Mouse (Mus musculus) liver, postnatal 0 days (tissue): ENCODE results near the gene Tpcn1. TPM values are rescaled to one million over a fixed set of nuclear protein-coding genes. Genes with fewer than 3 reads are reported as not detected.

ENCODE experiments used
- ATAC-seq: fragments of 200-750 bp; cut with Nextera tagmentation; 2 replicates; pipeline ENCODE4 v1.8.0; 2017; ENCODE audit warnings: mild to moderate bottlenecking, moderate library complexity
- DNase-seq: peaks from one replicate; pipeline ENCODE4 v3.0.0-alpha.2; 2016
- H3K27ac ChIP-seq: fragments of 300-500 bp; sonication (generic); 2 replicates; pipeline ENCODE4 v1.5.1; 2014; ENCODE audit warnings: antibody characterized with exemption, moderate library complexity, mild to moderate bottlenecking, low read depth
- H3K27me3 ChIP-seq: fragments of 300-500 bp; sonication (generic); 2 replicates; pipeline ENCODE4 v1.6.1; 2014; ENCODE audit warnings: low read length, control low read depth, mixed read lengths; ENCODE audit not compliant: insufficient read depth
- H3K36me3 ChIP-seq: fragments of 300-500 bp; sonication (generic); replicated peaks from 2 replicates; pipeline ENCODE4 v1.6.1; 2014; ENCODE audit warnings: mild to moderate bottlenecking, control low read depth, low read length, moderate library complexity, mixed read lengths; ENCODE audit not compliant: insufficient read depth
- H3K4me1 ChIP-seq: fragments of 300-500 bp; sonication (generic); 2 replicates; pipeline ENCODE4 v1.6.1; 2014; ENCODE audit warnings: antibody characterized with exemption, mild to moderate bottlenecking, control low read depth; ENCODE audit not compliant: insufficient read depth
- H3K4me2 ChIP-seq: fragments of 300-500 bp; sonication (generic); 2 replicates; pipeline ENCODE4 v1.6.1; 2014; ENCODE audit warnings: low read depth, mild to moderate bottlenecking, low read length, moderate library complexity, mixed read lengths
- H3K4me3 ChIP-seq: fragments of 300-500 bp; sonication (generic); 2 replicates; pipeline ENCODE4 v1.5.1; 2014; ENCODE audit warnings: low read depth, low read length
- H3K9ac ChIP-seq: fragments of 300-500 bp; sonication (generic); replicated peaks from 2 replicates; pipeline ENCODE4 v1.6.1; 2014; ENCODE audit warnings: mild to moderate bottlenecking, moderate library complexity
- H3K9me3 ChIP-seq: fragments of 300-500 bp; sonication (generic); 2 replicates; pipeline ENCODE4 v1.6.1; 2016; ENCODE audit warnings: mild to moderate bottlenecking, control low read depth, low read length, mixed read lengths
- CTCF ChIP-seq: sonication (generic); IDR thresholded peaks from 2 replicates; pipeline ENCODE4 v1.5.1; 2016; ENCODE audit warnings: antibody characterized with exemption, low read depth
- EP300 ChIP-seq: IDR thresholded peaks from 2 replicates; pipeline ENCODE4 v1.6.1; 2016; ENCODE audit warnings: antibody characterized with exemption, low read depth, mild to moderate bottlenecking
- WGBS: fragments of 180-500 bp; shearing (Covaris S2); extraction: QIAGEN DNeasy Blood & Tissue Kit; methylation state at CpG from one replicate; pipeline ENCODE4 v1.1.7; 2014; ENCODE audit not compliant: insufficient replicate concordance; 5-methylcytosine and 5-hydroxymethylcytosine counted together
- polyA plus RNA-seq: library from polyadenylated mRNA; unstranded; fragments of >200 nt; fragmentation: Nextera tagmentation; extraction: Ambion mirVana; gene quantifications from 2 replicates; pipeline ENCODE4 v1.2.1, GENCODE M21; 2015

Gene Tpcn1
- polyA plus RNA-seq, 1 experiment from 2014 or later: 18.6 TPM

DNA sequence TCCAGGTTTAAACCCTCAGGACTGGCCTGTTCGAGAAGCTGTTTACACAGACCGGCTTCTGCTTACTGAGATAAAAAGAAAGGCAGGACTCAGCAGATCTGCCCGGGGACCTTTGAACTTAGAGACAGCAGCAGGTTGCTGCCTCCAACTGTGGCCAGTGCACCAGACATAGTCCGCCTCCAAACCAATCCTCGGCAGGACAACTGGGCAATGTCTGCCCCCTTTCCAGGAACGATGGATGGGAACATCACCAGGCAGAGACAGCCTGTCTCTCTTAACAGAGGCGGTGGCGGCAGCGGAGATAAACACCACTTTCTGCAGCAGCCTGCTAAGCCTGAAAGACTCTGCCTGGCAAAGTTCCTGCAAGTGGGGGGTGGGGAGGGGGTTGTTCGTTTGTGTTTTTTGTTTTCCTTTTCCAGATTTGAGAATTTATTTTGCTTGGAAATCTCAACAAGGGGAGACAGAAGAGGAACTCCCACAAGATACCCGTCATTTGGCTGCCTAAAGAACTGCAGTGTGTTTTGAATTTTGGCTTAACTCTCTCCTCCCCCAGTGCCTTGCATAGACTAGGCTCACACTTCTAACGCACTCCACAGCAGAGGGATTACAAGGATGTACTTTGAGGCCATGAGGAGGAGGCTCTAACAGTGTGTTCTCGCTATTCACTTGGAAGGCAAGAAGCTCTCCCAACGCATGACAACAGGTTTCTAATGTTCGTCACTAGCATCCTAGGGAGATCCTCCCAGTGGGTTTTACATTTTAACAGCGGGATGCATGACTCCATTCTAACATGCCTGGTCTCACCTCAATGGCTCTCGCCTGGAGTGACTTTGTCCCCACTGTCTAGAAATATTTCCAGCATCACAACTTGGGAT is 1.5 kb downstream of the Tpcn1 start:
- DNase-seq (peak; percentile 65), ATAC-seq (peak; percentile 16)
- WGBS: 8% methylated on average over 17 of the region's 17 CpGs
- Histone ChIP-seq H3K9me3 (no peaks in the 10 kb centered on the region), H3K4me3 (peak overlapping the region; percentile 83), H3K27me3 (no peaks in the 10 kb centered on the region), H3K9ac (peak overlapping the region; percentile 94), H3K36me3 (peaks cover 26% of the 10 kb centered on the region), H3K27ac (peak overlapping the region; percentile 90), H3K4me2 (peak overlapping the region; percentile 89), H3K4me1 (peaks cover 38% of the 10 kb centered on the region)
- TF ChIP-seq EP300: peak; percentile 46; the same call in 1 of the 2 replicates
- TF ChIP-seq CTCF: no peak

DNA sequence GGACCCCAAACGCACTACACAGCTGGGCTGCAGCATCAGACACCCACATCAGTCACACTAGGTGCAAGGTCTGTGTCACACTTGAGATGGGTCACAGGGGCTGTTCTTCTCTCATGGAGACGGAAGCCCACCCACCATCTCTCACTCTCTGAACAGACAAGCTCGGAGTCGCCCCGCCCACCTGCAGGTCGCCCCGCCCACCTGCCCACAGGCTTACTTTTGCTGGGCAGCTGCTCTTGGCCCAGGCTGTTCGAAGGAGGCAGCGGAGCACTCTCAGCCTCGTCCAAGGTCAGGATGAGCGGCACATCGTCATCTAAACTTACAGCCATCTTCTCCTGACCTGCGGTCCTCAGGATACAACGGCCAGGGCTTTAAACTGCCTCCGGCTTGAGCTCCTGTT is 3.5 kb downstream of the Tpcn1 start:
- peaks cover 44% of the 10 kb centered on the region for H3K36me3 ChIP-seq
- DNase-seq (peak; percentile 46), ATAC-seq (no peak)
- no peak overlapping the region for H3K9ac ChIP-seq
- peaks cover 47% of the 10 kb centered on the region for H3K4me1 ChIP-seq
- H3K27me3 ChIP-seq: no peaks in the 10 kb centered on the region
- H3K27ac ChIP-seq: no peak overlapping the region
- TF ChIP-seq EP300: no peak
- TF ChIP-seq CTCF: no peak
- no peak overlapping the region for H3K4me3 ChIP-seq
- no peaks in the 10 kb centered on the region for H3K9me3 ChIP-seq
- H3K4me2 ChIP-seq: no peak overlapping the region
- 71% methylated on average over 15 of the region's 15 CpGs for WGBS

DNA sequence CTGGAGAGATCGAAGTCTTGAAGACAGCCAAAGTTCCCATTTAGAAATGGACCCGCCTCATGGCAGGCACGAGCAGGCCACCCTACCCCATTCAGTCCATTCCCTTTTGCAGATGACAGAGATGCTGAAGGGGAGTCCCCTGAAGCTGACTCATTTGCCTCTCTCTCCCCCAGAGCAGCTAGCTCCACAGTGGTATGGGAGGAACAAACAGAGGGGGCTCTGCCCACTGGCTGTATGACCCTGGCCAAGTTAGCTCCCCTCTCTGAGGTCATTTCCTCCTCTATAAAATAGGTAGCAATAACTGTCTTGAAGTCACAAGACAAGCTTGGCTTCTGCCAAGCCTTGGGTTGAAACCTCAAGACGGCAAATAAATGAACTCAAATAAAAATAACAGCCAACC is 5.0 kb downstream of the Tpcn1 start:
- WGBS: 93% methylated on average over 4 of the region's 4 CpGs
- H3K4me2 ChIP-seq: no peak overlapping the region

DNA sequence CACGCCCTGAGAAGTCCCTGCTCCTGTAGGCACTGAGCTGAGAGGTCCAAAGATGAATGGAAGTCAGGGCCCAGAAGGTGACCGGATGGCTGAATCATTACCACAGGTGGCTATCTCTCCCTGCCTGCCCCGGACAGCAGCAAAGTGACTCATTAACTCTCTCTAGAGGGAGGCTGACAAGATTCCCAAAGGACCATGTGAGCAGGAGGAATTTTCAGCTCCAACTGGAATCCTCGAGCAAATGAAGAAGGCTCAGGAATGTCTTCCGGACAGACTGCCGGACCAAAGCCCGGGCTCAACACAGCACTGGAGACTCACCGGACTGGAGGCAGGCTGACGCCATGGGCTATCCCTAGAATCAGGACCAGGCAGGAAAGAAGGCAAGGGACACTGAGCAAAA is 6.5 kb downstream of the Tpcn1 start:
- DNase-seq: no peak
- H3K4me3 ChIP-seq: no peak overlapping the region
- TF ChIP-seq EP300: no peak

More for the DNA sequence above, 5.0 kb downstream of the Tpcn1 start:
- Histone ChIP-seq H3K4me1 (peaks cover 56% of the 10 kb centered on the region), H3K9ac (no peak overlapping the region), H3K36me3 (peaks cover 49% of the 10 kb centered on the region), H3K9me3 (no peaks in the 10 kb centered on the region), H3K4me3 (no peak overlapping the region), H3K27ac (no peak overlapping the region), H3K27me3 (no peaks in the 10 kb centered on the region)
- TF ChIP-seq CTCF: no peak
- no peak for TF ChIP-seq EP300
- ATAC-seq (no peak), DNase-seq (no peak)

DNA sequence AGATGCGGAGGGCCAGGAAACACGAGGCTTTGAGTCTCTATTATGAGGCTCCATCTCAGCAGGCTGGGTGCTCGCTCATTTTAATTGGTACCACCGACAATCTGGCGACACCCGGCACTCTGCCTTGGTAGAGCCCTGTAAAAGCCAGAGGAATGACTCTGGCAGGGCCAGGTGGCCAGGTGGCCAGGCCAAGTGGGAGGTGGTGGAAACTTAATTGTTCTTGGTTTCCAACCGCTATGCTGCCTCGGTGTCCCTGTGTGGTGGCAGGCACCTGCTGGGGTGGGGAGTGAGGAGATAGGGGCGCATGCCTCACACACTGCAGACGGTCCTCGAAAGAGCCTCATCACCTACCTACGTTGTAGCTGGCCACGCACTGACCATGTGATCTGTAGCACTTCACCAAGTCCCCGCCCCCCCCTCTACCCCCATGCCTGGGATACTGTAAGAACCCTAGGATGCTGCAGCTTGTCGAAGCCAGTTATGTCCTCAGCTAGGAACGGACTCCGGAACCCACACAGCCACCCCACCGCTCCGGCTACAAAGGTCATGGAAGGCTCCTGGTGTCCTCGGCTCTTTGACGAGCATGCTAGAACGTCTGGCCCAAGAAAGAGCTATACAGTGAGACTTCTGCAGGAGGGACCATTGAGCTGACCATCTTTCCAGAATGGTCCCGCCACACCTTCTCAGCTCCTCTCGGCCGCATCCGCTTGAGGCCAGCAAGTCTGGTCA is 8.4 kb downstream of the Tpcn1 start:
- H3K27me3 ChIP-seq: no peaks in the 10 kb centered on the region
- H3K4me3 ChIP-seq: no peak overlapping the region
- DNase-seq: no peak
- peaks cover 55% of the 10 kb centered on the region for H3K4me1 ChIP-seq
- TF ChIP-seq EP300: no peak
- TF ChIP-seq CTCF: no peak
- peak overlapping the region; percentile 92 for H3K27ac ChIP-seq
- H3K9ac ChIP-seq: no peak overlapping the region
- no peak for ATAC-seq
- 85% methylated on average over 26 of the region's 26 CpGs for WGBS
- peak overlapping the region; percentile 63 for H3K4me2 ChIP-seq
- H3K36me3 ChIP-seq: peaks cover 47% of the 10 kb centered on the region
- H3K9me3 ChIP-seq: no peaks in the 10 kb centered on the region

More for the DNA sequence above, 6.5 kb downstream of the Tpcn1 start:
- H3K27ac ChIP-seq: no peak overlapping the region
- no peaks in the 10 kb centered on the region for H3K27me3 ChIP-seq
- H3K9me3 ChIP-seq: no peaks in the 10 kb centered on the region
- H3K9ac ChIP-seq: no peak overlapping the region
- no peak for ATAC-seq
- H3K4me1 ChIP-seq: peaks cover 62% of the 10 kb centered on the region
- H3K4me2 ChIP-seq: no peak overlapping the region
- 74% methylated on average over 9 of the region's 9 CpGs for whole genome bisulfite sequencing
- H3K36me3 ChIP-seq: peaks cover 49% of the 10 kb centered on the region

DNA sequence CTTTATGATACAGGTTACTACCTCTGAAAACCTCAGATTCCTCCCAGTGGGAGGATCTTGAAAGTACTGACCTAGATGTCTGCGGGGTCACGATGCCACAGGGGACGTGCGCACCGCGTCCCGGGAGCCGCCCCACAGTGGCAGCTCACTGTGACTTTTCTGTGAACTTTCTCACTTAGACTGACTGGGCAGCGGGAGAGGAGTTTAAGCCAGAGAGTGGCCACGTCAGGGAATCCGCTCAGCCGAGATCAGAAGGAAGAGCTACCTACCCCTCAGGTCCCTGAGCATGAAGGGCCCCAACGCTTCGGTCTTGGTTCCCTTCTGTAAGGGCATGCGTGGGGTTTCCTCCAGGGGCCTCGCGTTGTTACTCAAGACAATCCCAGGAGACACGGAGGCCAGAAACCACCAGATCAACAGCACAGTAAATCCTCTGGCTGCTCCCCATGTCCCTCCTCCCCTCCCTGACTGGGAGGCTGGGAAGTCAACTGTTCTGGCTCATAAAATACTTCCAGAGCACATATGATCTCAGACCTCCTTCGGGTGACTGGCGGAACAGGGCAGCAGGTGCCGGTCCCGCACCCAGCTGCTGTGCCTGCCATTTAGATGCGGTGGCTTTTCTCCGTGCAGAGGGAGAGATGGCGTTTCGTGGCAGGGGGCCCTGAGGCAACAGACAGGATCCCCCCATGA is 9.1 kb downstream of the Tpcn1 start:
- DNase-seq (peak; percentile 55), ATAC-seq (peak; percentile 60)
- Histone ChIP-seq H3K4me1 (peaks cover 50% of the 10 kb centered on the region), H3K9ac (peak overlapping the region; percentile 58), H3K27ac (peak overlapping the region; percentile 92), H3K9me3 (no peaks in the 10 kb centered on the region), H3K4me3 (0 out of 2 replicates have a peak overlapping the region, but pooled peaks have one; percentile 10), H3K36me3 (peaks cover 46% of the 10 kb centered on the region), H3K4me2 (peak overlapping the region; percentile 63), H3K27me3 (no peaks in the 10 kb centered on the region)
- WGBS: 39% methylated on average over 26 of the region's 26 CpGs
- TF ChIP-seq CTCF: no peak
- TF ChIP-seq EP300: no peak
